Mouse (Mus musculus) hematopoietic stem cell, adult 5-6 weeks (primary cell): ENCODE results near the gene Ccdc12. TPM values are rescaled to one million over a fixed set of nuclear protein-coding genes. Genes with fewer than 3 reads are reported as not detected.

Experiments
- ATAC-seq, 2 experiments: fragments of 125-278 bp in 1 of 2; replicated peaks in 1 of 2; 2 replicates each; pipeline ENCODE4 v1.8.0; 2016 to 2017; ENCODE audit warnings: inconsistent platforms in 2 of 2, mild to moderate bottlenecking in 2 of 2, moderate number of reproducible peaks in 2 of 2, low read depth in 1 of 2, moderate TSS enrichment in 1 of 2; ENCODE audit not compliant: low FRiP score in 2 of 2, poor library complexity in 2 of 2, severe bottlenecking in 2 of 2, insufficient read depth in 1 of 2, low TSS enrichment in 1 of 2
- total RNA-seq: library from RNA; stranded (forward); fragments of 172-1452, 232-1000 nt; gene quantifications from 2 replicates; pipeline ENCODE4 v1.2.3, GENCODE M21; 2017

Gene Ccdc12
- total RNA-seq, 1 experiment from 2014 or later: 89.4 TPM

DNA sequence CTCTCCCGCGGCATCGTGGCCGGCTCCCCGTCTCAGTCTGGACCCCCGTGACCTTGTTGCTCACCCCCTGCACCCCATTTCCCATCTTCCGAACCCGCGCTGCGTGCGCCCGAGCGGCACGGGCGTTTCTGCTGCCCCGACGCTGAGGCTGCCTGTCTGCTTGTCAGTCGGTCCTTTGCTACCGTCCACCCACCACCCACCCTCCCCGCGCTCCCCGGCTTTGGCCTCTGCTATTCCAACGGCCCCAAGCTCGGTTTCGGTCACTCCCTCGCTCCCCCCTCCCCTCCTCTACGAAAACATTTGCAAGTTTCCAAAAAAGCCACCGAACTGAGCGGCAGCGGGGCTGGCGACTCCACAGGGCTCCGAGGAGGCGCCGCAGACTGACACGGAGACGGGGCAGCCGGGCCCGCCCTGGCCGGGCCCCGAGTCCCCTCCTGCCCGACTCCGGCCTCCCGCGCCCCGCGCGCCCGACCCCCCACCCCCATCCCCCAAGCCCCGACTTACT is 86.7 kb downstream of the Ccdc12 start:
- ATAC-seq: no peak

DNA sequence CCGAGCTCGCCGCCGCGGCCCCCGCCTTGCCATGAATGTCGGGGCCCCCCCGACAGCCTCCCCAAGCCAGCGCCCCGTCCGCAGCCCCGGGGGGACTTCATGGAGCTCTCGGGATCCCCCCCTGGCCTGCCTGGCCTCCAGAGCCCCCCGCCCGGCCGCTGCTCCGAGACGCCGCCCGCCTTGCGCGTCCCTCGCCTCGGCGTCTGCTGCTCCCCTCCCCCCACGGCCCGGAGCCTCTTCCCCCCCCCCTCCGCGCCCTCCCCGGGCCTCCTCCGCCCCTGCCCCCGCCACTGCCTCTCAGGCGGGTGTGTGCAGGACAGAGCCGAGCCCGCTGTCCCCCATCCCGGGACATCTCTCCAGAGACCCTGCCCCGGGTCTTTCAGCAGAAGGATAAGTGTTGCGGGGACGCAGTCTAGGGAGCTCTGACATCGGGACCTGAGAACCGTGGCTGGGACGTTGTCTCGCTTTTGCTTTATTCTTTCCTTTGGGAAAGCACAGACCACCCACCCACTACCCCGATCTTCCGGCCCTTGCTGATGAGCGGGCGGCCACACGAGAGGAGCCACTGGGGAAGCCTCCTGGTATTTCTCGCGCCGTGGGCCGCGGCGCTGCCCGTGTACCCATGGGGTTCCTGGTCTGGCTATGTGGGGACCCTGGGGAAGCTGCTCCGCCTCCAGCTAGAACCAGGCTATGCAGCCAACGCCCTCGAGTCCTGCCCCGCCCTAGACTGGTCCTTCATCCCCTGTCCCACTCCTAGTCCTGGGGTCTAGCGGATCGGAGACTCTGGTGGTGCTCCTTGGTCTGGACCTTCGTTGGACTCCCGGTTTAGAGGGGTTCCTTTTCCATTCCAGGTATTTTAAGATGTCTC is 87.4 kb downstream of the Ccdc12 start:
- ATAC-seq: no peak

- no peak for ATAC-seq
Measured at GRCm38 (mm10) chr9:110745752-110746151, 89.4 kb downstream of the Ccdc12 start.

DNA sequence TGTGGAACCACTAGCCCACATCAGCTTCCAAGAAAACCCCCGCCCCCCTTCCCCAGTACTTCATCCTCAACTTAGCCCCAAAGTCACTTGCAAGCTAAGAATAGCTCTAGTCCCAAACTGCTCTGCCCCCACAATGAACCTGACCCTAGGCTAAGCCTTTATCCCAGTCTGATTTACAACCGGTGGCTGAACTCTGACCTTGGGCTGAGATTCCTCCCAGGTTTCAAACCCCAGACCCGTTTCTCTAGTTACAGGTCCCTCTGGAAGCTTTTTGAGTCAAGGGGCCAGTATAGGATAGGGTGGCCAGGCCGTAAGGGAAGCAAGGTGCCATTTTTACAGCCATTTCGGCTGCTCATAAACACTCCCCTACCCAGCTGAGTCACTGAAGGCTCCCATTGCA is 89.9 kb downstream of the Ccdc12 start:
- ATAC-seq: no peak

- ATAC-seq: no peak
Measured at GRCm38 (mm10) chr9:110746961-110747360, 90.7 kb downstream of the Ccdc12 start, which contains the start of gene Pth1r. Gene Pth1r, minus strand, starts transcription at chr9:110747145.

DNA sequence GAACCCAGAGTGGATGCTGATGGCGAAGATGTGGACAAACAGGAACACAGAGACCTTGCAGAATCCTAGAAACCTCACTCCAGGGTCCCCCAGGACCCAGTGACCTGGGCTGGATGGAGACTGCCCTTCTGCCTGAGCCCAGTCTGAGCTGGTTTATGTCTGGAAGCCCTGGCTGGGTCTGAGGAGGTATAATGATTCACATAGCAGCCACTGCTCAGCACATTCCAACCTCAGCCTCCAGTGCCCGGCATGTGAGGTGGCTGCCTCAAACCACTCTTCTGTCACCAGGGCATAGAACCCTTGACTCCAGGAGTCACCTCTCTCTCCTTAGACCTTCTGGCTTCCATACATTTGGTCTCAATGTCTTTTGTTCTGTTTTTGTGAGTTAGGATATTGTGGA is 92.1 kb downstream of the Ccdc12 start:
- no peak for ATAC-seq

DNA sequence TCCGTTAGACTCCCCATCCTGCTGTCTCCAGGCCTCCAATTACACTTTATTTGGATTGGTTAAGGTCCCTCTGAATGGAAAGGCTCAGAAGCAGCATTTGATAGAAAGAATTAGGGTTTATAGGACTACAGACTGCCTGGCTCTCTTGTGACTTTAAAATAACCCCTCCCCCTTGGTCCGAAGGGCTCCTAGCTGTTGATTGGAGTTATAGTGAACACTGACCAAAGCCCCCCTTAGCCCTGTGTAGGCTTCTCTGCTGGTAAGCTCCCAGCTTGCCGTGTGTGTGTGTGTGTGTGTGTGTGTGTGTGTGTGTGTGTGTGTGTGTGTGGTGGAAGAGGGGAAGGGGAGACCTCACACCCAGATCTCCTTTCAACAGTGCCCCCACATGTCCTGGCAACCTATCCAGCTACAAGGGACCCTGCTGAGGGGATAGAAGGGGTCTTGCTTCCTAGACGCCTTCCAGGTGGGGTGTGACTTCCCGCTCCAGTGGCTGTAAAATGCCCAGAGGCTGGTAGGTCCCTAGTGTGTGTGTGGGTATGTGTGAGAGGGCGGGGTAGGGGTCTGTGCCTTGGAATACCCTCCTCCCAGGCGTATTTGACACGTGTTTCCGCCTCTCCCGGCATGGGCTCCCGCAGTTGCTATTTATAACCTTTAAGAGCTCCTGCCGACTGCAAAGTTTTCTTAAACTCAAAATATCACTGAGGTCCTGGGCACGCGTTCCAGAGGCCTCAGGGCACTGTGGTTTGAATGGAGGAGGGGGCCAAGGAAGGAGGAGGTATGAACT is 94.3 kb downstream of the Ccdc12 start:
- ATAC-seq: no peak

DNA sequence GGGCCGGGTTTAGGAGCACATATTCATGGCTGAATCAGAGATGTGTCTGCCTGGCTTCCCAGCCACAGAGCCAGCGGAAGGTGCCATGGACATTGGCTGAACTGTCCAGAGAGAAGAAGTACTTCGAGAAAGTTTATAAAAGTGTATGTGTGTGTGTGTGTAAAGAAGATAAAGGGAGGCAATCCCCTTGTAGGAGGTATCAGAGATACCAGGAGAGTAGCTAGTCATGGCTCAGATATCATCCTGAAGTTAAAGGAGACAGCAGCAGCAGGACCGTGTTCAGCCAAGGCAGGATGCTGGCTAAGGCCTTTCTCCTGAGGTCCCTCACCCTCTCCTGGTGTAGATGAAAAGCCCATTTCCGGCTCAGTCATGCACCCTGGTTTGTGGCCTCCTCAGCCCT is 95.1 kb downstream of the Ccdc12 start:
- ATAC-seq: no peak

- ATAC-seq: no peak
Measured at GRCm38 (mm10) chr9:110752917-110753435, 96.7 kb downstream of the Ccdc12 start.

DNA sequence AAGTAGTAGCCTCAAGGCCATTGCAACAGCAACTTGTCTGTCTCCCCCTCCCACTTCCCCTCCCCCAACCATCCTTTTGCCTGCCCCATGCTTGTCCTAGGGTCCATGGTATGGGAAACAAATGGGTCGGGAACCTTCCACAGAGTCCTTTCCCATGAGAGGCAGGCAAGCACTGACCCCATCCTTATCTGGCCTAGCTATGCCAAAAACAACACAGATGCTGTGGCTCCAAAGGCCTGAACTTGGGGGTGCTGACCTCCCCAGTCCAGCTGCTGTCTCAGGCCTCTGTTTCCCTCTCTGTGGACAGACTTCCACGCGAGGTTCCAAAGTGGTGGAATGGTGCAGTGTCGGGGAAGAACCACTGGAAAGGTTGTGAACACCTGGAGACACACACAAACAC is 97.5 kb downstream of the Ccdc12 start:
- ATAC-seq: no peak

DNA sequence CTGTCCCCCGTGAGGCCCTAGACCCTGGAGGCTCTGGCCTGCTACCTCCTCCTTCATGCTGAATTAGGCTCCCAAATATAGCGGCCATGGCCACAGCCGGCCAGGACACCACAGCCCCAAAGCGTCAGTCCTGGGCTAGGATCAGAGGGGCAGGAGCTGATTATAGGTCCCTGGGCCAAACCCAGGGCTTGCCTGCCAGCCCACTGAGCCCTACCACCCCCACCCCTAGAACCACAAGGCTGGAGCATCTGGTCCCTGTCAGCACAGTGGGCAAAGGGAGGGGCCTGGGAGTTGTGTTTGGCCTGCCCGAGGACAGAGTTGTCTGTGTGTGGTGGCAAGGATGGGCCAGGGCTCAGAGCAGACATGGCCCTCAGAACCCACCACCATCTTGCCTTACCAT is 101.5 kb downstream of the Ccdc12 start:
- no peak for ATAC-seq

GRCm38 (mm10) chr9:110758605-110759004 is 102.3 kb downstream of the Ccdc12 start:
- no peak for ATAC-seq

GRCm38 (mm10) chr9:110759265-110759664 is 103.0 kb downstream of the Ccdc12 start:
- peak; percentile 80 to 82; a peak in 3 of 4 replicates for ATAC-seq

DNA sequence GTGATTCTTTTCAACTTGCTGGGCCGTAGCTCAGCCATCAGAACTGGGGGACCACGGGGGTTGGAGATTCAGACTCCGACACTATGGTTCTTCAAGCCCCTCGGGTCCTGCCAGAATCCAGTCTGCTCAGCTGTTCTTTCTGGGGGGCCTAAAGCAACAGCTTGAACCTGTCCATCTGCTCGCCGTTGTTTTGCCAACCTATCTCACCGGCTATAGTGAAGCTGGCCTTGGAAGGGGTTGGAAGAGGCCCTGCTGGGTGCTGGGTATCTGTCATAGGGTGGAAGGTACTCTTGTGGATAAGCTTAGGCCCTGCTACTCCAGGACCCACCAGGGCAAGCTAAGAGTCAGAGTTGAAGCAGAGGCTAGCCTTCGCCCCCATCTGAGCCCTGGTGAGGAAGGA is 104.6 kb downstream of the Ccdc12 start:
- no peak for ATAC-seq

Other genes starting within 250 kb of the Ccdc12 start
- 3.7 and 5.1 TPM in 2 replicates for gene Ptpn23, start 248.3 kb upstream of the Ccdc12 start, total RNA-seq
- gene Ngp, start 236.8 kb upstream of the Ccdc12 start, total RNA-seq: 584 and 1,397 TPM in 2 replicates
- 12.6 and 15.4 TPM in 2 replicates for gene Klhl18, start 179.8 kb upstream of the Ccdc12 start, total RNA-seq
- gene Kif9, start 179.5 kb upstream of the Ccdc12 start, total RNA-seq: 2.0 and 2.1 TPM in 2 replicates
- gene Setd2, start 123.9 kb upstream of the Ccdc12 start, total RNA-seq: 197 and 205 TPM in 2 replicates
- gene Nradd, start 32.1 kb upstream of the Ccdc12 start, total RNA-seq: 4.1 and 6.2 TPM in 2 replicates
- 38.0 and 61.7 TPM in 2 replicates for gene Nbeal2, start 2.3 kb upstream of the Ccdc12 start, total RNA-seq
- gene Myl3, start 85.4 kb downstream of the Ccdc12 start, total RNA-seq: not detected in 2 replicates
- gene Pth1r, start 90.6 kb downstream of the Ccdc12 start, total RNA-seq: 1.1 TPM in 1 of 2 replicates, not detected in the other
- gene Prss42, start 141.7 kb downstream of the Ccdc12 start, total RNA-seq: not detected in 2 replicates
- gene Prss44, start 157.5 kb downstream of the Ccdc12 start, total RNA-seq: not detected in 2 replicates
- not detected in 2 replicates for gene Prss43, start 170.2 kb downstream of the Ccdc12 start, total RNA-seq
- not detected in 2 replicates for gene Prss45, start 178.1 kb downstream of the Ccdc12 start, total RNA-seq
- not detected in 2 replicates for gene Prss46, start 188.0 kb downstream of the Ccdc12 start, total RNA-seq
- gene Prss50, start 201.5 kb downstream of the Ccdc12 start, total RNA-seq: not detected in 2 replicates
- 1.5 and 4.9 TPM in 2 replicates for gene Als2cl, start 223.4 kb downstream of the Ccdc12 start, total RNA-seq
- gene Tmie, start 223.6 kb downstream of the Ccdc12 start, total RNA-seq: 0.50 TPM in 1 of 2 replicates, not detected in the other